Comparison of ENCODE assay signal across 8 mouse cellular contexts in genomic region chr6:87669894-87670588, GRCm38 (mm10). TPM values are rescaled to one million over a fixed set of nuclear protein-coding genes. Genes with fewer than 3 reads are reported as not detected.
DNase-seq lines count a peak whose midpoint lies in the region; ATAC-seq lines count a peak whose summit lies in the region.

No protein-coding gene starts in this region.

- 0 out of 2 replicates have a peak, but pooled peaks have one; percentile 21 for ATAC-seq in granulocyte monocyte progenitor cell, adult 5-6 weeks (replicated peaks; ENCODE audit: poor library complexity, severe bottlenecking)
- no peak for ATAC-seq in lung, embryonic 15.5 days (ENCODE audit: borderline replicate concordance, extremely low read depth, low FRiP score, low TSS enrichment)

- H3K27me3 ChIP-seq in lung, embryonic 15.5 days = no peaks in the 10 kb centered on the region

- H3K4me3 ChIP-seq in lung, embryonic 15.5 days = peak overlapping the region; percentile 9; the same call in 1 of the 2 replicates

- no peaks in the 10 kb centered on the region for H3K9me3 ChIP-seq in lung, embryonic 15.5 days

- no peaks in the 10 kb centered on the region for H3K36me3 ChIP-seq in lung, embryonic 15.5 days

- DNase-seq in urinary bladder, postnatal 14 days (ENCODE audit: low spot score) = peak; percentile 58
- no peak for DNase-seq in urinary bladder, postnatal 4 days (ENCODE audit: low spot score in 2 of 2)
- DNase-seq in c-Kit-positive CD71-negative TER-119-negative erythroid progenitor cells, embryonic 14.5 days (ENCODE audit: low read depth) = peak; percentile 81
- DNase-seq in large intestine, adult 2 months (ENCODE audit: low read depth, low spot score) = peak; percentile 38
- peak; percentile 94 for DNase-seq in retina, embryonic 14.5 days (ENCODE audit: low spot score)
- no peak for DNase-seq in urinary bladder, adult 2 months (ENCODE audit: low spot score)

- 40% methylated on average over 7 of the region's 7 CpGs for WGBS in large intestine, adult 2 months
- WGBS in lung, embryonic 15.5 days = 36% methylated on average over 7 of the region's 7 CpGs

- no peak overlapping the region for H3K27ac ChIP-seq in lung, embryonic 15.5 days

- peak overlapping the region; percentile 79 for H3K4me2 ChIP-seq in lung, embryonic 15.5 days

- no peak overlapping the region for H3K9ac ChIP-seq in lung, embryonic 15.5 days

- H3K4me1 ChIP-seq in lung, embryonic 15.5 days = peaks cover 11% of the 10 kb centered on the region

RNA-seq across cellular contexts. Expression of gene Aplf, which starts 2.0 kb away (rescaled TPM):
- 6.6 and 10.6 TPM in 2 replicates for total RNA-seq in granulocyte monocyte progenitor cell, adult 5-6 weeks (2014; fragmentation: Nextera tagmentation)
- total RNA-seq in granulocyte monocyte progenitor cell, adult 5-6 weeks (2017) = 22.8 and 25.9 TPM in 2 replicates
- 3.6 and 4.6 TPM in 2 replicates for polyA plus RNA-seq in large intestine, adult 2 months (2012; rRNA removed)
- 13.8 and 14.6 TPM in 2 replicates for polyA plus RNA-seq in lung, embryonic 15.5 days (2015; fragmentation: Nextera tagmentation; extraction: Ambion mirVana)
- 7.5 and 8.1 TPM in 2 replicates for polyA plus RNA-seq in urinary bladder, adult 2 months (2012; rRNA removed)

Comparison
In these comparisons a context has a peak if more than half of its experiments do, and no peak if none do; other contexts are left out.
1. DNase-seq: peak in urinary bladder, postnatal 14 days (single experiment), c-Kit-positive CD71-negative TER-119-negative erythroid progenitor cells, embryonic 14.5 days (single experiment), large intestine, adult 2 months (single experiment) and retina, embryonic 14.5 days (single experiment); none in urinary bladder, postnatal 4 days (0 of 2) and urinary bladder, adult 2 months (single experiment).